Mouse (Mus musculus) small intestine, adult 2 months (tissue): ENCODE results near the gene Olfr1173.

Experiments
- CTCF ChIP-seq: fragments of 200-500 bp; IDR thresholded peaks from 2 replicates; pipeline ENCODE4 v1.5.1; 2012; ENCODE audit warnings: low read depth, mild to moderate bottlenecking, control low read depth, inconsistent platforms, low read length, moderate library complexity, mixed read lengths; ENCODE audit not compliant: insufficient replicate concordance, insufficient read length; ENCODE audit errors: extremely low read depth
- POLR2A ChIP-seq: fragments of 200-500 bp; IDR thresholded peaks from 2 replicates; pipeline ENCODE4 v1.6.1; 2012; ENCODE audit warnings: low read depth, mild to moderate bottlenecking, control low read depth, inconsistent platforms, low read length, moderate library complexity

- TF ChIP-seq POLR2A = no peak
- TF ChIP-seq CTCF = no peak
Measured at GRCm38 (mm10) chr2:88279775-88280174, at the start of gene Olfr1173.
